Mouse (Mus musculus) brown adipose tissue, adult 24 weeks (tissue): ENCODE measurements around the gene Tnc. TPM values are rescaled to one million over a fixed set of nuclear protein-coding genes. Genes with fewer than 3 reads are reported as not detected.

Experiments
- H3K27ac ChIP-seq: fragments of 200-500 bp; replicated peaks from 2 replicates; pipeline ENCODE4 v1.5.1; 2012; ENCODE audit warnings: low read depth, mild to moderate bottlenecking, low read length
- H3K4me1 ChIP-seq: fragments of 200-500 bp; 2 replicates; pipeline ENCODE4 v1.6.1; 2012; ENCODE audit warnings: low read length, mixed read lengths; ENCODE audit not compliant: control insufficient read depth, insufficient read depth, insufficient read length
- H3K4me3 ChIP-seq: fragments of 200-500 bp; 2 replicates; pipeline ENCODE4 v1.5.1; 2012; ENCODE audit warnings: low read depth, mild to moderate bottlenecking, low read length, moderate library complexity; ENCODE audit not compliant: insufficient read depth
- polyA plus RNA-seq: library from polyadenylated mRNA; stranded (reverse); fragments of >200 nt; gene quantifications from 2 replicates; pipeline ENCODE4 v1.2.4, GENCODE M21; 2012; ENCODE audit not compliant: missing spikeins, insufficient read depth, insufficient read length

The Tnc gene
- polyA plus RNA-seq, 1 experiment = 0.28 TPM

DNA sequence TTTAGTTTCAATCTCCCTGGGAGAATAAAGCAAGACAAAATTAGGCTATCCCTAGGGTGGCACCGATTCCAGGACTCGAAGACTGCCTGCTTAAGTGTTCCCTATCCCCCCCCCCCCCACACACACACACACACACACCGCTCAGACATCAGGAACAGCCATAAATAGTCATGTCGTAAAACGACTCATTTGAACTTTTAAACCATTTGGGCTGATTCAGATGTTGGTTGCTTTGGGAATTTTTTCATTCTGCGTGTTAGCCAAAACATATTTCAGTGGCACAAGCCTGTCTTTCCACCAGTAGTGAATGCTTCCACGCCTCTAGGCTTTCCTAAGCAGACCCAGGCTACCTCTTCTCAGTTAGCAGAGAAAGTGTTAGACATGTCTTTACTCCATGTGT, 1.4 kb upstream of the Tnc start:
- no peak overlapping the region for H3K27ac ChIP-seq
- 0 out of 2 replicates have a peak, but pooled peaks cover 2% of the 10 kb centered on the region for H3K4me1 ChIP-seq
- no peak overlapping the region for H3K4me3 ChIP-seq

DNA sequence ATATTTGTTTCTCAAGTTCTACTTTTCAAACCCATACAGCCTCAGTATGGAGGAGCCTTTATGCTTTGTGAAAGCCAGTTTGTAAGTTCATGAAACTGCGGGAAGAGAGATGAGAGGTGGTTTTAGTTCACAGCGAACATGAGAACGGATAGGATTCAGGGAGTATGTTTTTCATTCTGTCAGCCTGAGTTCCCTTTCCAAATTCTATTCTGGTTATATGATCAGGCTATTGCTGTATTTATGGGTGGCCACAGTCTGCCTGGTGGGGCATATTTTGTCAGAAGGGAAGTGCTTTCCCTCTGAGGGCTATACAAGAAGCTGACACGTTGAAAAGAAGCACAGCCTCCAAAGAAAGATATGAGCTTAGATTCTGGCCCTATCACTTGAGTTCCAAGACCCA, 2.9 kb downstream of the Tnc start:
- Histone ChIP-seq H3K27ac (no peak overlapping the region), H3K4me3 (no peak overlapping the region), H3K4me1 (0 out of 2 replicates have a peak, but pooled peaks cover 2% of the 10 kb centered on the region)

DNA sequence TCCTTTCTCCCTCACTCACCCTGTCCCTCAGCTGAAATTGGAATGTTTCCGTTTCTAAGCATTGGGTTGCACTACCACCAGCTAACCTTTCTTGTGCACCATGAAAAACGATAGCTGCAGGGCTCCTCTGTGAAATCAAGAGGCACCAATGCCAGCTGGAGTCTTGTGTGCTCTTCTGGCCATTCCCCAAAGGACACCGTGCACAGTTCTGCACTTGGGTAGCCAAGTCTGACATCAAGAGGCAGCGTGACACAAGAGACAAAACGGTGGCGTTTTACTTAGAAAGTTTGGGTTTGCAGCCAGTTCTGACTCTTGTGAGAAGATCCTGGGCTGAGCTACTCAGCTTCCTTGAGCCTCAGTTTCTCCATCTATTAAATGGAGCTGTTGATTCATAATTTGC, 3.4 kb downstream of the Tnc start:
- H3K27ac ChIP-seq = no peak overlapping the region
- H3K4me1 ChIP-seq = 0 out of 2 replicates have a peak, but pooled peaks cover 2% of the 10 kb centered on the region

GRCm38 (mm10) chr4:64039091-64039490, 7.7 kb downstream of the Tnc start:
- H3K27ac ChIP-seq = no peak overlapping the region
- H3K4me1 ChIP-seq = no peaks in the 10 kb centered on the region

More for the DNA sequence above, 3.4 kb downstream of the Tnc start:
- no peak overlapping the region for H3K4me3 ChIP-seq

DNA sequence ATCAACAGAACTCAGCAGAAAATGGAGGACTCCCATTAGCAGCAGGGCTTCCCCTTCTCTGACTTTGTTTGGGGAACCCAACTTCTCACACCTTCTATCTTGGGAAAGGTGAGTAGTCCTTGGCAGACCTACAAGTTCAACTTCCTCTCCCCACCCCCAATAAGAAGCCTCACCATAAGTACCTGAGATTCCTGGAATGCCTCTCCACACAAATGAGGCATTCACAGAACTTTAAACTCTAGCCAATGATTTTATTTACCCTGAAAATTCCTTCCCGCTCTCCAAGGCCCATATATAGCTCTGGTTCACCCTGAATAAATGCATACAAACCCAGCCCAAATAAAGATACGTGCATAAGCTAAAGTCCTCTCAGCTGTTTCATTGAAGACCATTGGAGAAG, 9.3 kb downstream of the Tnc start:
- H3K27ac ChIP-seq = no peak overlapping the region
- no peak overlapping the region for H3K4me3 ChIP-seq
- no peaks in the 10 kb centered on the region for H3K4me1 ChIP-seq

More at GRCm38 (mm10) chr4:64039091-64039490, 7.7 kb downstream of the Tnc start:
- H3K4me3 ChIP-seq = no peak overlapping the region

DNA sequence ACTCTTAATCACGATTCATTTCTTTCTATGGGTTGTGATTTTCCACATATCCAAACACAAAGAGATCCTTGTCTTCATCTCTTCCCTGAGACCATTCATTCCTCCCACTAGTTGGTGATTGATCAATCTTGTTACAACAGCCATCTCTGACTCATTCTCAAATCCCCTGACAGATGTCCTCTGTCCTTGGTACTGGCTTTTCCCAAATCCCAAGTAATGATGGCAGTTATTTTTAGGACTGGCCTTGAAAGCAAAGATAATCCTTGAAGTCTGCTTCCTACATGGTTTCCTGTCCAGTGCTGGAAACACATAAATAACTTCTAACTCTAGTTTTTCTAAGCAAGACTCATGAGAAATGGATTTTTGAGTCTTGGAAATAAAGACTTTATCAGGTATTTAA, 12.1 kb downstream of the Tnc start:
- Histone ChIP-seq H3K27ac (no peak overlapping the region), H3K4me3 (no peak overlapping the region), H3K4me1 (no peaks in the 10 kb centered on the region)

GRCm38 (mm10) chr4:64033191-64033590, 13.6 kb downstream of the Tnc start:
- no peak overlapping the region for H3K4me3 ChIP-seq
- no peaks in the 10 kb centered on the region for H3K4me1 ChIP-seq
- H3K27ac ChIP-seq = no peak overlapping the region

DNA sequence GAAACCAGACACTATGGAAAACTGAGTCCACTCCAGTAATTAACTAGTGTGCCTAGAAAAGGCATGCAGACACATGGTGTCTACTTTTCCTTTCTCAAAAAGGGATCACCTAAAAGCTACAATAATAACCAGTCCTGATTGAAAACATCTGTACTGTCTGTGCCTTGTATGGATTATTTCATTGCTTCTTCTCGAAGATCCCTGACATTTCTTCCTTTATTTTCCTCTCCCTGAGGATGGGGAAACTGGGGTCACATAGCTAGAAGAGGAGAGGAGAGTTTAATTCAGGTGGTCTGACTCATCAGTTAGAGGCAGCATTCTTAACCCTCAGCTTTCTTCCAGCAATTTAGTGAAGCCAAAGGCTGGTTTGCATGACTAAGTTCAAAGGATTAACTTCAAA, 17.3 kb downstream of the Tnc start:
- Histone ChIP-seq H3K4me1 (no peaks in the 10 kb centered on the region), H3K4me3 (no peak overlapping the region), H3K27ac (no peak overlapping the region)

GRCm38 (mm10) chr4:64025591-64025990, 21.2 kb downstream of the Tnc start:
- Histone ChIP-seq H3K27ac (no peak overlapping the region), H3K4me3 (no peak overlapping the region), H3K4me1 (no peaks in the 10 kb centered on the region)

- no peak overlapping the region for H3K27ac ChIP-seq
- no peaks in the 10 kb centered on the region for H3K4me1 ChIP-seq
- H3K4me3 ChIP-seq = no peak overlapping the region
Measured at GRCm38 (mm10) chr4:64024041-64024779, 22.6 kb downstream of the Tnc start.

DNA sequence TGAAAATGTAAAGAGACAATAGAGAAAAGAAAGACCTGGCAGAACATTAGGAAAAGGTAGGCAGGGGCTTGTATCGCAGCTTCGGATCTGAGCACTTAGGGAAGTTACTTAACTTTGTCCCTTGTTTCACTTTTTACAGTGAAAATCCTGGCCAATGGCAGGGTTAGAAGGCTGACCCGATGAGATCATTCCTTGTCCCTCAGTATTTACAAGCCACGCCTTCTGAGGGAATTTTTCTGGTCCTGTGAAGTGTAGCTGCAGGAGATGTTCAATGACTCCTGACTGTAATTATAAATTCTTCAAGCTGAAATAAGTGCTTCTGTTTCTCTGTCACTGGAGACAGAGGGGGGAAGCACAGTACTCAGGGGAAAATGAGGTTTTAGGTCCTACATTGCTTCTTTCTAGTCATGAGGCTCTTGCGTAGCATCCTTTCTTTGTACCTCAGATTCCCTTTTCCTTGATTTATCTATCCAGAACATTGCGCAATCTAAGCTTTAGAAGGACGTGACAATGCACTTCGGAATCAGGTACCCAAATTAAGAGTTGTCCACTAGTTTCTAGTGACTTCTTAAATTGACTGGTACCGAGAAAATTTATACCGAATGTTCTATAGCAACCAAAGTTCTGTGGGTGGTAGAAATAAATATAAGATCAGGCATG, 25.8 kb downstream of the Tnc start:
- no peak overlapping the region for H3K4me3 ChIP-seq
- H3K27ac ChIP-seq = no peak overlapping the region
- no peaks in the 10 kb centered on the region for H3K4me1 ChIP-seq

- no peak overlapping the region for H3K4me3 ChIP-seq
- no peaks in the 10 kb centered on the region for H3K4me1 ChIP-seq
- no peak overlapping the region for H3K27ac ChIP-seq
Measured at GRCm38 (mm10) chr4:64020151-64020550, 26.7 kb downstream of the Tnc start.

- Histone ChIP-seq H3K4me1 (no peaks in the 10 kb centered on the region), H3K4me3 (no peak overlapping the region), H3K27ac (no peak overlapping the region)
Measured at GRCm38 (mm10) chr4:64011308-64011707, 35.5 kb downstream of the Tnc start.

DNA sequence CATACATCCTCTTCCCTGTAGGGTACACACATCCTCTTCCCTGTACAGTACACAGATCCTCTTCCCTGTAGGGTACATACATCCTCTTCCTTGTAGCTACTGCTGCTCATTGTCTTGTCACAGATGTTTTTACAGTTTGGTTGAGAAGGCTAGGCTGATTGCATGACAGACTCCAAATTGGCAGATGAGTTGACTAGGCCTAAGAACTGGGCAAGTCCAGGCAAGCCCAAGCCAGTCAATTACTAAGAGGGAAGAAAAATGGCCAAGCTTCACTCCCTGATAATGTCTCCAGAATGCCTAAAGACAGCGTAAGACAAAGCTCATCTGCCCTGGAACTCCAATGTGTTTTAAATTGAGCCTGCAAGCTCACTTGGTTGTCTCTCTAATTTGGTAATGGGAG, 36.9 kb downstream of the Tnc start:
- H3K4me1 ChIP-seq = no peaks in the 10 kb centered on the region
- H3K27ac ChIP-seq = no peak overlapping the region
- H3K4me3 ChIP-seq = no peak overlapping the region

- Histone ChIP-seq H3K27ac (no peak overlapping the region), H3K4me3 (no peak overlapping the region), H3K4me1 (no peaks in the 10 kb centered on the region)
Measured at GRCm38 (mm10) chr4:64005198-64005597, 41.6 kb downstream of the Tnc start.

DNA sequence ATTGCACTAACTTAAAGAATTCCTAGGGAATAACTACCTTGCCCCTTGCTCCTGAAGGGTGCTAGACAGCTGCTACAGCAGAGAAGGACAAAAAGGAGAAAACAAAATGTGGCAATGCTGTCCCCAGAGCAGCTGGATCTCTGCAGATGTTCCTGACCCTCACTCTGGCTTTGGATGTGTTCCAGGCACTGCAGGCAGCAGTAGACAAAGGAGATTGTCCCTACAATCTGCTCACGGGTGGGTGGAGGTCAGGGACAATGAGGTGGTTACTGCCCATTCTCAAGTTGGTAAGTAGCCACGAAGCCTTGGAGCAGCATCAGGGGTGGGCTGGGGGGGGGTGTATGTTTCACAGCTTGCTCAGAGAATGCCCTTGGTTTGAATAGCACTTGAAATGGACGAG, 43.1 kb downstream of the Tnc start:
- H3K4me3 ChIP-seq = no peak overlapping the region
- no peaks in the 10 kb centered on the region for H3K4me1 ChIP-seq

More for the DNA sequence above, 43.1 kb downstream of the Tnc start:
- H3K27ac ChIP-seq = no peak overlapping the region
